In genomic region chr2:118123743-118124142, GRCm38 (mm10) we compare ENCODE assay signal across 22 mouse cellular contexts. TPM values are rescaled to one million over a fixed set of nuclear protein-coding genes. Genes with fewer than 3 reads are reported as not detected.
DNase-seq lines count a peak whose midpoint lies in the region; ATAC-seq and TF ChIP-seq lines count a peak whose summit lies in the region.
"Had no signal": no experiment of that assay in that cellular context is flagged by ENCODE, and none has a peak within 500 bp of the region (broad histone marks: within the 10 kb centered on the region; RNA-seq: fewer than 3 reads in every experiment).

No protein-coding gene starts in this region.

- peaks cover 72% of the 10 kb centered on the region for H3K36me3 ChIP-seq in kidney, embryonic 15.5 days
- peaks cover 61% of the 10 kb centered on the region for H3K36me3 ChIP-seq in kidney, embryonic 14.5 days (ENCODE audit: control insufficient read depth, insufficient read depth, low read length)
- H3K36me3 ChIP-seq in thymus, adult 2 months (ENCODE audit: control insufficient read depth, insufficient read depth, low read length): no peaks in the 10 kb centered on the region

- 70% methylated on average over 9 of the region's 9 CpGs for WGBS in kidney, embryonic 15.5 days
- WGBS in kidney, embryonic 14.5 days: 65% methylated on average over 9 of the region's 9 CpGs
- 93% methylated on average over 9 of the region's 9 CpGs for WGBS in thymus, adult 2 months

- TF ChIP-seq POLR2A in embryonic fibroblast, embryonic 13.5 days (IDR thresholded peaks at IDR 0.05; ENCODE audit: low read depth, low read length): peak; percentile 59; the same call in 1 of the 2 replicates
- no peak for TF ChIP-seq POLR2A in thymus, adult 2 months (IDR thresholded peaks at IDR 0.05; ENCODE audit: control insufficient read depth, extremely low read depth, insufficient read depth, low read length, poor library complexity)

- 0 out of 2 replicates have a peak overlapping the region, but pooled peaks have one; percentile 48 for H3K27ac ChIP-seq in kidney, embryonic 15.5 days
- H3K27ac ChIP-seq in kidney, embryonic 14.5 days (ENCODE audit: low read depth, low read length): no peak overlapping the region
- H3K27ac ChIP-seq in embryonic fibroblast, embryonic 13.5 days (ENCODE audit: insufficient read depth, low read length): no peak overlapping the region
- no peak overlapping the region for H3K27ac ChIP-seq in thymus, adult 2 months (ENCODE audit: control insufficient read depth, insufficient read depth, low read length)
- H3K27ac ChIP-seq: embryonic facial prominence, embryonic 12.5 days; forebrain, embryonic 10.5 days; forebrain, embryonic 13.5 days; hindbrain, embryonic 10.5 days; hindbrain, embryonic 13.5 days had no signal

- peaks cover 31% of the 10 kb centered on the region for H3K4me1 ChIP-seq in kidney, embryonic 15.5 days
- H3K4me1 ChIP-seq in kidney, embryonic 14.5 days (ENCODE audit: control insufficient read depth, insufficient read depth, low read length): peaks cover 20% of the 10 kb centered on the region
- no peaks in the 10 kb centered on the region for H3K4me1 ChIP-seq in embryonic fibroblast, embryonic 13.5 days (ENCODE audit: control insufficient read depth, insufficient read depth, low read length)
- no peaks in the 10 kb centered on the region for H3K4me1 ChIP-seq in thymus, adult 2 months (replicated peaks; ENCODE audit: control insufficient read depth, insufficient read depth, low read length)
- H3K4me1 ChIP-seq: embryonic facial prominence, embryonic 12.5 days had no signal

- no peak for TF ChIP-seq CTCF in embryonic fibroblast, embryonic 13.5 days (IDR thresholded peaks at IDR 0.05; ENCODE audit: borderline replicate concordance, insufficient read depth, low read length)
- no peak for TF ChIP-seq CTCF in thymus, adult 2 months (IDR thresholded peaks at IDR 0.05; ENCODE audit: borderline replicate concordance, control insufficient read depth, extremely low read depth, insufficient read depth, low read length, poor library complexity)

- no peak overlapping the region for H3K4me3 ChIP-seq in kidney, embryonic 15.5 days (replicated peaks)
- H3K4me3 ChIP-seq in kidney, embryonic 14.5 days (ENCODE audit: low read length): no peak overlapping the region
- no peak overlapping the region for H3K4me3 ChIP-seq in embryonic fibroblast, embryonic 13.5 days (ENCODE audit: insufficient read depth, low read length)
- H3K4me3 ChIP-seq in thymus, adult 2 months (ENCODE audit: control insufficient read depth, insufficient read depth, low read length): no peak overlapping the region
- H3K4me3 ChIP-seq: embryonic facial prominence, embryonic 12.5 days; forebrain, embryonic 10.5 days; forebrain, embryonic 13.5 days; hindbrain, embryonic 10.5 days; hindbrain, embryonic 13.5 days had no signal

- H3K9ac ChIP-seq in kidney, embryonic 15.5 days: no peak overlapping the region
- no peak overlapping the region for H3K9ac ChIP-seq in kidney, embryonic 14.5 days (ENCODE audit: low read depth, low read length)
- H3K9ac ChIP-seq: embryonic facial prominence, embryonic 12.5 days; forebrain, embryonic 13.5 days; hindbrain, embryonic 13.5 days had no signal

- DNase-seq in testis, postnatal 10 days (ENCODE audit: low spot score): peak; percentile 10
- DNase-seq in testis, postnatal 14 days (ENCODE audit: low spot score): no peak
- no peak for DNase-seq in thymus, adult 2 months
- DNase-seq: adrenal gland, postnatal 10 days; adrenal gland, postnatal 36 days; cerebellum, adult 18-20 months; cerebellum, adult 9-10 months; cerebellum, postnatal 14 days; gastrocnemius, postnatal 10 days; gastrocnemius, postnatal 36 days had no signal

- no peaks in the 10 kb centered on the region for H3K27me3 ChIP-seq in kidney, embryonic 15.5 days
- no peaks in the 10 kb centered on the region for H3K27me3 ChIP-seq in kidney, embryonic 14.5 days (ENCODE audit: control insufficient read depth, insufficient read depth, low read length)
- no peaks in the 10 kb centered on the region for H3K27me3 ChIP-seq in thymus, adult 2 months (ENCODE audit: control insufficient read depth, insufficient read depth, low read length)
- H3K27me3 ChIP-seq: embryonic facial prominence, embryonic 12.5 days; forebrain, embryonic 13.5 days; hindbrain, embryonic 13.5 days; Patski had no signal

- H3K9me3 ChIP-seq in kidney, embryonic 15.5 days (replicated peaks): no peaks in the 10 kb centered on the region
- no peaks in the 10 kb centered on the region for H3K9me3 ChIP-seq in kidney, embryonic 14.5 days (ENCODE audit: control insufficient read depth, low read length)
- H3K9me3 ChIP-seq: embryonic facial prominence, embryonic 12.5 days; forebrain, embryonic 13.5 days; hindbrain, embryonic 10.5 days; hindbrain, embryonic 13.5 days had no signal

- ATAC-seq in kidney, embryonic 15.5 days (replicated peaks; ENCODE audit: low FRiP score): no peak
- no peak for ATAC-seq in kidney, embryonic 14.5 days (ENCODE audit: low FRiP score, low TSS enrichment)
- ATAC-seq: forebrain, embryonic 13.5 days; forebrain, embryonic 16.5 days; hindbrain, embryonic 16.5 days; Patski had no signal

- no peak overlapping the region for H3K4me2 ChIP-seq in kidney, embryonic 15.5 days
- H3K4me2 ChIP-seq in kidney, embryonic 14.5 days (replicated peaks; ENCODE audit: low read depth, low read length): no peak overlapping the region
- H3K4me2 ChIP-seq: embryonic facial prominence, embryonic 12.5 days; forebrain, embryonic 13.5 days; heart, embryonic 11.5 days; hindbrain, embryonic 13.5 days had no signal

RNA-seq across cellular contexts. Expression of gene Thbs1, which starts 12.1 kb away (rescaled TPM):
- 35.1 and 38.3 TPM in 2 replicates for polyA plus RNA-seq in kidney, embryonic 15.5 days (2015; fragmentation: Nextera tagmentation; extraction: Ambion mirVana)
- polyA plus RNA-seq in kidney, embryonic 14.5 days (2014; fragmentation: Nextera tagmentation; extraction: Ambion mirVana): 10.3 and 23.8 TPM in 2 replicates
- polyA plus RNA-seq in embryonic fibroblast, embryonic 13.5 days (2011; ENCODE audit: insufficient read length, low read depth, missing spikeins): 2,892 and 6,250 TPM in 2 replicates
- 1.2 and 1.8 TPM in 2 replicates for polyA plus RNA-seq in thymus, adult 2 months (2012; rRNA removed)

Comparison
In these comparisons a context has a peak if more than half of its experiments do, and no peak if none do; other contexts are left out.
1. RNA of gene Thbs1, which starts 12.1 kb away (polyA plus RNA-seq): 2,892 to 6,250 TPM in embryonic fibroblast, embryonic 13.5 days; 35.1 to 38.3 TPM in kidney, embryonic 15.5 days, 10.3 to 23.8 TPM in kidney, embryonic 14.5 days and 1.2 to 1.8 TPM in thymus, adult 2 months; every median in the first group is over 10 times any median in the second.